Mouse (Mus musculus): ENCODE measurements at regions not wholly inside any gene's neighbourhood (a gene's known extent, or its start where the extent isn't known, plus 50 kb on each side); places are given as distances from the start of the nearest gene placed in this dataset.

- DNase-seq (ENCODE audit: low spot score): no peak
Observed at GRCm38 (mm10) chr2:75142675-75143074, 317.1 kb downstream of the Mtx2 start.

DNA sequence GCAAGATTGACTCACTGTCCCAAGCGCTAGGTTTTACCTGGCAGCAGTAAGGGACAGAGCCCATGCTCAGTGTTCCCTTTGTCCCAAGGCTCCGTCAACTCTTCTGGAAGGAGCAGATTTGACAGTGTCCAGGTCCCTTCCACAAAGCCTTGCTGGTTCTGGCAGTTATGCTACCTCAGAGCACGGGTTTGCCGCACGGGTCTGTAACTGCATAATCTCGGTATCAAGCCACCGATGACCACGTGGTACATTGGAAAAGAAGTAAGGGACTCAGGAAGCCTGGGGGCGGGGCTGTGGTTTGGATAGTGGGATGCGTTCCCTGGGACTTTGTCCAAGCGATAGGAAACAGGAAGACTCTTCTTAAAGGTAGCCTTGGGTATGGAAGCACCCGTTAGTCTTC, 319.3 kb downstream of the Mtx2 start:
- no peak for DNase-seq (ENCODE audit: low spot score)

- no peak for DNase-seq (ENCODE audit: low spot score)
Observed at GRCm38 (mm10) chr2:75146256-75146655, 320.7 kb downstream of the Mtx2 start.

- DNase-seq (ENCODE audit: low spot score): no peak
Observed at GRCm38 (mm10) chr2:75147399-75147798, 321.8 kb downstream of the Mtx2 start.

- DNase-seq (ENCODE audit: low spot score): no peak
Observed at GRCm38 (mm10) chr2:75147967-75148366, 322.4 kb downstream of the Mtx2 start.

DNA sequence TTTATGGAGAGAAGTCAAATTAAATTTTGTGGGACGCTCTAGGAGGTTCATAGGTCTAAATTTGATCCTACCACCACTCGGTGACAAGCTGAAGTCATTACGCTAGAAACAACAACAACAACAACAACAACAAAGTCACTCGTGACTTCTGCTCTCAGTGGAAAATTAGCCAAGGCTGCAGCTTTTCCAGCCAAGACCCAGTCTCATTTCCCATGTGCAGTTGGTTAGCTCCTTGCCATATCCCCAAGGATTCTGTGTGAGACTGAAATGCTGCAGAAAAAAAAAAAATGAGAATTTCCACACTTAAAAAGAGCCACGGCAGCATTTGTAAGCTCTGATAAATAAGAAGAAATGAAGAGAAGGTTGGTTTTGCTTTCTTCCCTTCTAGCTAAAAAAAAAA, 323.4 kb downstream of the Mtx2 start:
- DNase-seq (ENCODE audit: low spot score): no peak

GRCm38 (mm10) chr2:75149562-75149961, 324.0 kb downstream of the Mtx2 start:
- DNase-seq (ENCODE audit: low spot score): no peak

GRCm38 (mm10) chr2:75150986-75151385, 325.4 kb downstream of the Mtx2 start:
- peak; percentile 85 for DNase-seq (ENCODE audit: low spot score)

- DNase-seq (ENCODE audit: low spot score): no peak
Observed at GRCm38 (mm10) chr2:75151519-75151918, 325.9 kb downstream of the Mtx2 start.

DNA sequence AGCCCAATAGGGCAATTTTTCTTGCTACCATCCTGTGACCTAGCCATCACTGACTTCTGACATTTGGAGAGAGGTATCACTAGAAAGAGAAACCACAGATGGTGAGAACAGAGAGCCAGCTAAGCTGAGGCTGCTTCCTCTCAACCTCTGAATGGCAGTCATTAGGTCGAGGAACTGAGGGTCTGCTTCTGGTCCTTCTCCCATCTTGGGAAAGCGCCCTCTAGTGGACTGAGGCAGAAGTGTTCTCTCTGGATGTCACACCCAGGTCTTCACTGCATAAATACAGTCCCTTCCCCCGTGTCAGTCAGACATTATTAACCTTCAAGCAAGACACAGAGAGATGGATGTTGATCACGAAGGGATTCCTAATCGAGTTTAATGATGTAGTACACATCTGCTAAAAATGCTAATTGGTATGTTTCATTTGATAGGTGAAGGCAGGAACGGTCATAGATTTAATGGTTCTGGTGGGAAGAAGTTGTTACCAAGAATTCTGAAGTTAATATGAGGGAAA, 326.9 kb downstream of the Mtx2 start:
- peak; percentile 69 for DNase-seq (ENCODE audit: low spot score)

- DNase-seq (ENCODE audit: low spot score): no peak
Observed at GRCm38 (mm10) chr2:75154448-75154847, 328.8 kb downstream of the Mtx2 start.

DNA sequence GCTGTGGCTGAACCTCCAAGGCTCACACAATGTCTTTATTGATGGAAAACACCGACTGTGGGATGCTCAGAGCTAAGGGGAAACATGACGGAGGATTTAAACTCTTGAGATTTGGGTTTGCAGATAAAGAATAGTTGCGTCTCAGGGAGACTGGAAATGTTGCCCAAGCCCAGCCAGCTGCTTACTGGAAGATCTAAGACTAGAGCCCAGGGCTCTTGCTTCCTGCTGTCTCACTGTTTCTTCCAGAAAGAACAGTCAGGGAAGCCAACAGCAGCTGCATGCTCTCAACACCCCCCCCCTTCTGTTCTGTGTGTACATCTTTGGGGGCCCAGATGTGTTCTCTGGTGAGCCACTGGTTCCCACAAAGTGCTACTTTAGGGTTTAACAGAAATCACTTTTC, 333.0 kb downstream of the Mtx2 start:
- DNase-seq (ENCODE audit: low spot score): no peak

- no peak for DNase-seq (ENCODE audit: low spot score)
Observed at GRCm38 (mm10) chr2:75161075-75161474, 335.5 kb downstream of the Mtx2 start.

DNA sequence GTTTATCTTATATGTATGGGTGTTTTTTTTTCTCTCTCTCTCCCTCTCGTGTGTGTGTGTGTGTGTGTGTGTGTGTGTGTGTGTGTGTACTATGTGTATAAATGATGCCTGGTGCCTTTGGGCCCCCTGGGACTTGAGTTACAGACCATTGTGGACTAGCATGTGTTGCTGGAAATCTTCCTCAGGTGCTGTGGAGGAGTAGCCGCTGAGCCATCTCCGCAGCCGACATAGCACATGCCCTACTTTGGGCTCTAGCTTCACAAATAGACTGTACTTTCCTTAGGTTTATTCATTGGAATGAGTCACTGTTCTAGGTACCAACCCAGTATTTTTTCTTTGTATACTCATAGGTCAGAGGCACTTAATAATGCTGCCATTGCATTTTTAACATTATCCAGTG, 339.4 kb downstream of the Mtx2 start:
- DNase-seq (ENCODE audit: low spot score): no peak

DNA sequence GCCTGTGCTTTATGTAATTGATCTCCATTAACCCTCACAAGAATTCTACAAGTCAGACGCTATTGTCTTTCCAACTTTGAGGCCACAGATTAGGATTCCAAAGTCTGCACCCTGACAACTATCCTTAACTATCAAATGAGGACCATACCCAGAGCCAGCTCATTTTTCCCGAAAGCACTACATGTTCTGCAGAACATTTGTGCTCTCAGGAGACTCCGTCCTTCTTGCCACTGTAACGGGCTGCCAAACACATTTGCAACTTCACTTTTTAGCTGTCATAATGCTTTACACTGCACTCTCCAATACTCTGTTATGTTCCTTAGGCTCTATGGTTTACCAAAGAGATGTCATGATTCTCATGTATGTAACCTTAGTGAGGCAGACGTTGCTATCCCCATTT, 350.7 kb downstream of the Mtx2 start:
- DNase-seq (ENCODE audit: low spot score): no peak

GRCm38 (mm10) chr2:75183293-75183692, 357.7 kb downstream of the Mtx2 start:
- DNase-seq (ENCODE audit: low spot score): no peak

DNA sequence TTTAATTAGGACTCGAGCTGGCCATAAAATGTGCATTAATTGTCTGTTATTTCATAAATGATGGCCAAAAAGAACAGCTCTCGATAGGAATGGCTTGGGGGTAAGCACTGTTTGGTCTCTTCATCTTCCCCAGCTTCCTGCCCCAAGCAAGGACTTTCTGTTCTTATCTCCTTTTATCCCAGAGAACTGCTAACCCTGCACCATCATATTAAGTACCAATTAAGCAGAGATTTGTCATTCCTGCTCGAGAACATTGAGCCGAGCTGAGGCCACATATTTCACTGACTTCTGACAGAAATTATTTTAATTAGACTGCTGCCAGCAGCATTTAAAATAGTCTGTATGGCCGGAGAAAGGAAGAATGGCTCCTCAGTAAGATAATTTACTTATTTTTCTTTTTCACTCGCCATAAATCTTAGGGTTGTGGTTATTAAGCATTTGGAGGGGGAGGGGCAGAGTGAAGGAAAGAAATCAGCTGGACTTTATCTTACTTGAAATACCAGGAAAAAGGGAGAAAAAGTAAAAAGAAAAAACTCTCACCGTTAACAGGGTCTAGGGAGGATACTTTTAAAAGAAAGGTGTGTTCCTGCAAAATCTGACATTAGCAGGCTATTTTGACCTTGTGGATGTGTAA, 377.1 kb downstream of the Mtx2 start:
- DNase-seq (ENCODE audit: low spot score): no peak

- DNase-seq (ENCODE audit: low spot score): peak; percentile 40
Observed at GRCm38 (mm10) chr2:75208821-75209758, 383.5 kb downstream of the Mtx2 start.

- DNase-seq (ENCODE audit: low spot score): no peak
Observed at GRCm38 (mm10) chr2:75209790-75210583, 384.4 kb downstream of the Mtx2 start.

DNA sequence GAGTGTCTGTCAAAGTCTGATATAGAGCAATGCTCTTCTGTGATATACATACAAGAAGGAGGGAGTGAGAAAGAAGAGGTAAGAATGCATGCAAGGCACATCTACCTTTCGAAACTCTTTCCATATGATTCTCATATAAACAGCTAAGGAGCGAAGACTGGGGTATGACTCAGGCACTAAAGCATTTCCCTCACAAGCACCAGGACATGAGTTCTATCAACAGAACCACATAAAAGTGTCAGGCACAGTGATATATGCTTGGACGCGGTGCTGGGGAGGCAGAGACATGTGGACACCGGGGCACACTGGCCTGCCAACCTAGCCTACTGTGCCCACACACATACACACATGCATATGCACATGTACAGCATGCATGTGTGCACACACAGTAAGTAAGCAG, 391.3 kb downstream of the Mtx2 start:
- DNase-seq (ENCODE audit: low spot score): no peak

DNA sequence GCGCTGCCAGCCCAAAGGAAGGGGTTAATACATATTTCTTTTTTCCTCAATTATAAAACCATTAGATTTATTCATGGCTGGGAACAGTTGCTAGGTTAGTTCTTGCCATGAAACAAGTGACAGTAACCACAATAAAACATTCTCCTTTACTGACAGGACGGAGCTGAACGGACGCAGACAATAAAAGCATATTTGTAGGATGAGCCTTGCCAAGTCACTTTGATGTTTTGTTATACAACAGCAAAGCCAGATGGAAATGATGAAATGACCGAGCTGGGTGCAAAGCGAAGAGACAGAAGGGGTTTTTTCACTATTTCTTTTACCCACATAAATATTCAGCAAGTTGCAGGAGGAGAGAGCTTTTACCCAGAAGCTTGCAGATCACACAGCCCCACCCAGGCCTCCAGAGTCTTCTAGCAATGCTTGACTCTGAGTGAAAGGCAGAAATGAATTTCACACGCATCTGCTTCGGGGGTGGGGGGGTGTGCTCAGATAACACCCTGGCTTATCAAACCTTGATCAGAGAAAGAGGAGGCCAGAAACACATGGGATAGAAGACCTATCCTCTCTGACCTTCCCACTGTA, 395.3 kb downstream of the Mtx2 start:
- DNase-seq (ENCODE audit: low spot score): no peak

DNA sequence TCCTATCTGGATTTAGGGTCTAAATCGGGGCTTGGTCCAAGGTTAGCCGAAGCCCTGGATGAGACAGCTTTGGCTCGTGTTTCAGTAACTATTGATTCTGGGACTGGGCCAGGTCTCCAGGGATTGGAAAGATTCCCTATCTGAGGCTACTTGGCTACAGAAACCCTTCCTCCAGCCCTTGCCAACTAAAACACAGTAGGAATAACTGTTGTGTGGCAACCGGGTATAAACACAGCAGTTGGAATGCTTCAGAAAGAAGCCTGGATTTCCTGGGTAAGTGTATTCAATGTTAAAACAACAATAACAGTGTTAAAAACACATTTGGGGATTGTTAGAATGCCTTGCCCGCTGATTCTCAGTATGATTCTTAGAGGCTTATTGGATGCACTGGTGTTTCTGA, 398.8 kb downstream of the Mtx2 start:
- DNase-seq (ENCODE audit: low spot score): peak; percentile 61

Data from testis, postnatal 10 days (tissue).